Mouse (Mus musculus): Measurements from ENCODE around the gene Actr5.

GRCm38 (mm10) chr2:158625697-158626096, 1.0 kb downstream of the Actr5 start:
- TF ChIP-seq CTCF (IDR thresholded peaks at IDR 0.05; ENCODE audit: borderline replicate concordance, extremely low read depth, insufficient read depth, insufficient read length) (no peak), POLR2A (IDR thresholded peaks at IDR 0.05; ENCODE audit: borderline replicate concordance, extremely low read depth, insufficient read depth, insufficient read length, poor library complexity, severe bottlenecking) (no peak)
